Mouse (Mus musculus): ENCODE measurements around the gene Gm21190.
"Not testable (repeated sequence)": the region's sequence is repeated elsewhere in the genome, so short reads cannot be mapped to it uniquely, and the experiment has no call there.

DNA sequence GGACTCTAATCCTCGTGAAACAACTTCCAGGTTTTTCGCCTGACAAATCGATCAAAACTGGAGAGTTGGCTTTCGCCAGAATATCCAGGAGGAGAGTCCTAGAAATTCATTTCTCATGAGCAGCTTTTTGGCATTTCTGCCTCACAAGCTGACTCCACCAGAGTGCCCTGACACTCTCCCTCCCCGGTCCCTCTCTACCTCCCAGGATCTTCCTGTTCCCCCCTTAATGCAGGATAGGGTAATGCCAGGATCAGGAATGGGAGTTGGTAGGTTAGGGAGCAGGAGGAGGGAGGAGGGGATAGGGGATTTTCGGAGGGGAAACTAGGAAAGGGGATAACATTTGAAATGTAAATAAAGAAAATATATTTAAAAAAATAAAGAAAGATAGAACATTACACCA lies 19.6 kb upstream of the Gm21190 start:
- TF ChIP-seq CTCF (IDR thresholded peaks at IDR 0.05; ENCODE audit: low read depth, low read length); POLR2AphosphoS5 (IDR thresholded peaks at IDR 0.05; ENCODE audit: insufficient replicate concordance, low read depth, low read length); GATA1 (IDR thresholded peaks at IDR 0.05; ENCODE audit: borderline replicate concordance, low read length): not testable (repeated sequence)

Measured in G1E (cell line).